Mouse (Mus musculus): ENCODE data around the gene Slc26a5. TPM values are rescaled to one million over a fixed set of nuclear protein-coding genes. Genes with fewer than 3 reads are reported as not detected.

Gene Slc26a5
- polyA plus RNA-seq, 1 experiment, result not detected

DNA sequence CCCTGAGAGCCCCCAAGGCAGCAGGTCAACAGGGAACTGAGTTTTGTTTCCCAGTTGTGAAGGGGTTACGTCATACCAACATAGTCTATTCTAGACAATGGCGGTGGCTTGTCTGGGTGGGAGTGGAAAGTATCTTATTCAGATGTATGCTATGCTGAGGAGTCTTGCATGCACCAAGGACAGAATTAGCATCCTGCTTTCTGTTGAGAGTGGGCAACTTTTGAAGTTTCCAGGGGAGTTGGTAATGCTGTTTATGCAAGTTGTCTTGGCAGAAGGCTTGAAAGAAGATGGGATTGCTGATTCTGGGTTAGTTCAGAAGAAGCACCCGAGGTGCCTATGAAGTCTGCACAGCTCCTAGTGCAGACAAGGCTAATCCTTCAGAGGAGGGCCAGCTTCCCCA, 28.8 kb upstream of the Slc26a5 start:
- H3K27me3 ChIP-seq (ENCODE audit: control insufficient read depth, insufficient read depth, insufficient read length), result peaks cover 10% of the 10 kb centered on the region
- no peak overlapping the region for H3K4me3 ChIP-seq
- TF ChIP-seq E2F4 (IDR thresholded peaks at IDR 0.05; ENCODE audit: insufficient read depth), result no peak
- no peak for TF ChIP-seq MYOD1 (IDR thresholded peaks at IDR 0.05; ENCODE audit: control insufficient read depth in 1 of 3, insufficient read length in 2 of 3, low read depth in 2 of 3)
- no peak for TF ChIP-seq MAX (IDR thresholded peaks at IDR 0.05; ENCODE audit: low read depth)
- TF ChIP-seq USF1 (IDR thresholded peaks at IDR 0.05; ENCODE audit: low read depth), result no peak
- no peak for TF ChIP-seq CEBPB (IDR thresholded peaks at IDR 0.05; ENCODE audit: insufficient read depth, poor library complexity, severe bottlenecking)
- no peak for TF ChIP-seq TCF3 (IDR thresholded peaks at IDR 0.05; ENCODE audit: insufficient read length, low read depth)
- no peak for TF ChIP-seq POLR2A (IDR thresholded peaks at IDR 0.05; ENCODE audit: insufficient read length, low read depth)
- TF ChIP-seq POLR2AphosphoS2 (IDR thresholded peaks at IDR 0.05; ENCODE audit: insufficient read length, low read depth), result no peak
- TF ChIP-seq TCF12 (IDR thresholded peaks at IDR 0.05; ENCODE audit: insufficient read depth, poor library complexity, severe bottlenecking), result no peak
- no peak for TF ChIP-seq MYOG (IDR thresholded peaks at IDR 0.05; ENCODE audit: control insufficient read depth in 1 of 3, insufficient read depth in 1 of 3, insufficient read length in 2 of 3, low read depth in 2 of 3)
- TF ChIP-seq SRF (IDR thresholded peaks at IDR 0.05; ENCODE audit: control insufficient read depth, insufficient read length, low read depth), result no peak
- TF ChIP-seq REST (IDR thresholded peaks at IDR 0.05; ENCODE audit: insufficient read depth, insufficient read length), result no peak
- H3K36me3 ChIP-seq (ENCODE audit: control insufficient read depth, insufficient read depth), result no peaks in the 10 kb centered on the region
- H3K79me2 ChIP-seq (ENCODE audit: control insufficient read depth, insufficient read depth), result no peaks in the 10 kb centered on the region
- no peak overlapping the region for H3ac ChIP-seq (ENCODE audit: control insufficient read depth, insufficient read length)
- H3K4me2 ChIP-seq (ENCODE audit: low read depth), result no peak overlapping the region

DNA sequence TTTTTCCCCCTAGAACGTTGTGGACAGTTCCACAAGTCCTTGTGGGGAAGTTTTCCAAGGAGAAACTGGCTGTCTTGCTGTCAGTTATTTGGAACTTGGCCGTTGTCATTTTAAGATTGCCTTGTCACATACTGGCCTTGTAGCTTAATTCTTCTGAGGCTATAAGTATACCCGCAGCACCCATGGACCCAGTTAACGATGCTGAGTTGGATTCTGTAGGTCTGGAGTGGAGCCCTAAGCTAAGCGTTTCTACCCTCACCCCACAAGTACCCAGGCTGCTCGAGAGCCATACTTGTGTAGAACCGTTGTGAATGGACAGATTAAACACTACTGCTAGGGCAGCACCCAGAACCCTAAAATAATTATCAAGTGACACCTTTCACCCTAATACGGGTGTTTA, 1.3 kb upstream of the Slc26a5 start:
- Histone ChIP-seq H3K79me2 (ENCODE audit: control insufficient read depth, insufficient read depth) (no peaks in the 10 kb centered on the region), H3K27me3 (ENCODE audit: control insufficient read depth, insufficient read depth, insufficient read length) (peaks cover 5% of the 10 kb centered on the region), H3K36me3 (ENCODE audit: control insufficient read depth, insufficient read depth) (no peaks in the 10 kb centered on the region), H3K4me2 (ENCODE audit: low read depth) (no peak overlapping the region), H3K4me3 (no peak overlapping the region), H3ac (ENCODE audit: control insufficient read depth, insufficient read length) (no peak overlapping the region)
- TF ChIP-seq MAX (IDR thresholded peaks at IDR 0.05; ENCODE audit: low read depth) (no peak), REST (IDR thresholded peaks at IDR 0.05; ENCODE audit: insufficient read depth, insufficient read length) (no peak), CEBPB (IDR thresholded peaks at IDR 0.05; ENCODE audit: insufficient read depth, poor library complexity, severe bottlenecking) (no peak), E2F4 (IDR thresholded peaks at IDR 0.05; ENCODE audit: insufficient read depth) (no peak), USF1 (IDR thresholded peaks at IDR 0.05; ENCODE audit: low read depth) (no peak), POLR2A (IDR thresholded peaks at IDR 0.05; ENCODE audit: insufficient read length, low read depth) (no peak), POLR2AphosphoS2 (IDR thresholded peaks at IDR 0.05; ENCODE audit: insufficient read length, low read depth) (no peak), TCF12 (IDR thresholded peaks at IDR 0.05; ENCODE audit: insufficient read depth, poor library complexity, severe bottlenecking) (no peak), SRF (IDR thresholded peaks at IDR 0.05; ENCODE audit: control insufficient read depth, insufficient read length, low read depth) (no peak), MYOG (IDR thresholded peaks at IDR 0.05; ENCODE audit: control insufficient read depth in 1 of 3, insufficient read depth in 1 of 3, insufficient read length in 2 of 3, low read depth in 2 of 3) (no peak), TCF3 (IDR thresholded peaks at IDR 0.05; ENCODE audit: insufficient read length, low read depth) (no peak), MYOD1 (IDR thresholded peaks at IDR 0.05; ENCODE audit: control insufficient read depth in 1 of 3, insufficient read length in 2 of 3, low read depth in 2 of 3) (no peak)

DNA sequence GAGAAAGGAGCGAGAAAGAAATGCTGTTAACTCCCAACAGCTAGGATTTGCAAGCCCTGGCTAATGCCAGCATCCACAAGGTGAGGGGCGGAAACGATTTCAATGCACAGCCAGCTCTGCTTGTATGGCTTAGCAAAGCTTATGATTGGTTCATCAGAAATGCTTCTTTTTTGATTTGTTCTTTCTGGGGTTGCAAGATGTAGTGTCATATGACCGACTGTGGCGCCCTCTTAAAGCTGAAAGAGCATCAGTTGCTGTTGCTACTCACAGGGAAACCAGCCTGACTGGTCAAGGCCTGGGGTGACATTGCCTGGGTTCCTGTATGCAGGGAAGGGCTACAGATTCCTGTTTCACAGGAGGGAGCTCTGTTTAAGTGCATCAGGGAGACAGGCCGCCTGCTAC, 908 bp upstream of the Slc26a5 start:
- H3K36me3 ChIP-seq (ENCODE audit: control insufficient read depth, insufficient read depth), result no peaks in the 10 kb centered on the region
- H3K27me3 ChIP-seq (ENCODE audit: control insufficient read depth, insufficient read depth, insufficient read length), result peaks cover 5% of the 10 kb centered on the region
- peak overlapping the region; percentile 2 for H3K4me2 ChIP-seq (ENCODE audit: low read depth)
- TF ChIP-seq MAX (IDR thresholded peaks at IDR 0.05; ENCODE audit: low read depth), result no peak
- TF ChIP-seq E2F4 (IDR thresholded peaks at IDR 0.05; ENCODE audit: insufficient read depth), result no peak
- no peak for TF ChIP-seq TCF12 (IDR thresholded peaks at IDR 0.05; ENCODE audit: insufficient read depth, poor library complexity, severe bottlenecking)
- no peak overlapping the region for H3K4me3 ChIP-seq
- H3ac ChIP-seq (ENCODE audit: control insufficient read depth, insufficient read length), result no peak overlapping the region
- H3K79me2 ChIP-seq (ENCODE audit: control insufficient read depth, insufficient read depth), result no peaks in the 10 kb centered on the region

DNA sequence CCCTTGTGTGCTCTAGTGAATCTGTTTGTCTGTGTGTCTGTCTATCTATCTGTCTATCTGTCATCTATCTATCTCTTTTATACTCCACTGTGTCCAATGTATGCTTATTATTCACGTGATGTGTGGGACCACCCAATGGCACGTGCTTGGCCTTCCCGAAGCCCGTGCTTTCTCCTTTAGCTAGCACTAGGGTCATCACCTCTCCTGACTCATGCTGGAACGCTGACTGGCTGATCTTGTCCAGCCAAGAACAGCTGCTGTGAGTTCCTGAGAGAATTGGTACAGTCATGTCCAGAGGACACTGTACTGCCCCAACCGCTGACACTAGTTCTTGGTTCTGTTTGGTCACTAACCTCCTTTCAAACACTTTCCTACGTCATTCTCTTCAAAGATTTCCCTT, 6.8 kb downstream of the Slc26a5 start:
- Histone ChIP-seq H3ac (ENCODE audit: control insufficient read depth, insufficient read length) (no peak overlapping the region), H3K36me3 (ENCODE audit: control insufficient read depth, insufficient read depth) (no peaks in the 10 kb centered on the region), H3K79me2 (ENCODE audit: control insufficient read depth, insufficient read depth) (no peaks in the 10 kb centered on the region), H3K4me2 (ENCODE audit: low read depth) (no peak overlapping the region), H3K27me3 (ENCODE audit: control insufficient read depth, insufficient read depth, insufficient read length) (peaks cover 9% of the 10 kb centered on the region), H3K4me3 (no peak overlapping the region)
- TF ChIP-seq POLR2AphosphoS2 (IDR thresholded peaks at IDR 0.05; ENCODE audit: insufficient read length, low read depth), result no peak
- no peak for TF ChIP-seq CEBPB (IDR thresholded peaks at IDR 0.05; ENCODE audit: insufficient read depth, poor library complexity, severe bottlenecking)
- no peak for TF ChIP-seq MYOG (IDR thresholded peaks at IDR 0.05; ENCODE audit: control insufficient read depth in 1 of 3, insufficient read depth in 1 of 3, insufficient read length in 2 of 3, low read depth in 2 of 3)
- no peak for TF ChIP-seq REST (IDR thresholded peaks at IDR 0.05; ENCODE audit: insufficient read depth, insufficient read length)
- no peak for TF ChIP-seq USF1 (IDR thresholded peaks at IDR 0.05; ENCODE audit: low read depth)
- TF ChIP-seq MYOD1 (IDR thresholded peaks at IDR 0.05; ENCODE audit: control insufficient read depth in 1 of 3, insufficient read length in 2 of 3, low read depth in 2 of 3), result no peak
- TF ChIP-seq E2F4 (IDR thresholded peaks at IDR 0.05; ENCODE audit: insufficient read depth), result no peak
- no peak for TF ChIP-seq POLR2A (IDR thresholded peaks at IDR 0.05; ENCODE audit: insufficient read length, low read depth)
- TF ChIP-seq MAX (IDR thresholded peaks at IDR 0.05; ENCODE audit: low read depth), result no peak
- TF ChIP-seq TCF3 (IDR thresholded peaks at IDR 0.05; ENCODE audit: insufficient read length, low read depth), result no peak
- TF ChIP-seq TCF12 (IDR thresholded peaks at IDR 0.05; ENCODE audit: insufficient read depth, poor library complexity, severe bottlenecking), result no peak
- no peak for TF ChIP-seq SRF (IDR thresholded peaks at IDR 0.05; ENCODE audit: control insufficient read depth, insufficient read length, low read depth)

All from myocyte (in vitro differentiated cells).